Mouse (Mus musculus): ENCODE results near the gene Fam178b.
"Not testable (repeated sequence)": the region's sequence is repeated elsewhere in the genome, so short reads cannot be mapped to it uniquely, and the experiment has no call there.

The Fam178b gene

GRCm38 (mm10) chr1:36625442-36625841 lies 57.5 kb downstream of the Fam178b start:
- no peaks in the 10 kb centered on the region for H3K36me3 ChIP-seq (ENCODE audit: control insufficient read depth, insufficient read depth, low read length, poor library complexity, severe bottlenecking)
- no peaks in the 10 kb centered on the region for H3K27me3 ChIP-seq (ENCODE audit: control insufficient read depth, insufficient read depth, low read length, poor library complexity, severe bottlenecking)
- no peak for DNase-seq (ENCODE audit: low read depth, low spot score)

GRCm38 (mm10) chr1:36615958-36616357 lies 67.0 kb downstream of the Fam178b start:
- not testable (repeated sequence) for H3K36me3 ChIP-seq (ENCODE audit: control insufficient read depth, insufficient read depth, low read length, poor library complexity, severe bottlenecking); DNase-seq (ENCODE audit: low read depth, low spot score); H3K27me3 ChIP-seq (ENCODE audit: control insufficient read depth, insufficient read depth, low read length, poor library complexity, severe bottlenecking)

- DNase-seq (ENCODE audit: low read depth, low spot score), result no peak
- H3K27me3 ChIP-seq (ENCODE audit: control insufficient read depth, insufficient read depth, low read length, poor library complexity, severe bottlenecking), result no peaks in the 10 kb centered on the region
- no peaks in the 10 kb centered on the region for H3K36me3 ChIP-seq (ENCODE audit: control insufficient read depth, insufficient read depth, low read length, poor library complexity, severe bottlenecking)
Measured at GRCm38 (mm10) chr1:36615188-36615587, 67.8 kb downstream of the Fam178b start.

GRCm38 (mm10) chr1:36614584-36614983 lies 68.4 kb downstream of the Fam178b start:
- DNase-seq (ENCODE audit: low read depth, low spot score), result no peak
- Histone ChIP-seq H3K36me3 (ENCODE audit: control insufficient read depth, insufficient read depth, low read length, poor library complexity, severe bottlenecking) (no peaks in the 10 kb centered on the region), H3K27me3 (ENCODE audit: control insufficient read depth, insufficient read depth, low read length, poor library complexity, severe bottlenecking) (no peaks in the 10 kb centered on the region)

GRCm38 (mm10) chr1:36613374-36613895 lies 69.5 kb downstream of the Fam178b start:
- H3K36me3 ChIP-seq (ENCODE audit: control insufficient read depth, insufficient read depth, low read length, poor library complexity, severe bottlenecking), result no peaks in the 10 kb centered on the region
- DNase-seq (ENCODE audit: low read depth, low spot score), result no peak
- no peaks in the 10 kb centered on the region for H3K27me3 ChIP-seq (ENCODE audit: control insufficient read depth, insufficient read depth, low read length, poor library complexity, severe bottlenecking)

- Histone ChIP-seq H3K27me3 (ENCODE audit: control insufficient read depth, insufficient read depth, low read length, poor library complexity, severe bottlenecking) (no peaks in the 10 kb centered on the region), H3K36me3 (ENCODE audit: control insufficient read depth, insufficient read depth, low read length, poor library complexity, severe bottlenecking) (no peaks in the 10 kb centered on the region)
- DNase-seq (ENCODE audit: low read depth, low spot score), result no peak
Measured at GRCm38 (mm10) chr1:36612362-36612761, 70.6 kb downstream of the Fam178b start.

GRCm38 (mm10) chr1:36611449-36612123 lies 71.4 kb downstream of the Fam178b start:
- no peak for DNase-seq (ENCODE audit: low read depth, low spot score)
- no peaks in the 10 kb centered on the region for H3K36me3 ChIP-seq (ENCODE audit: control insufficient read depth, insufficient read depth, low read length, poor library complexity, severe bottlenecking)
- no peaks in the 10 kb centered on the region for H3K27me3 ChIP-seq (ENCODE audit: control insufficient read depth, insufficient read depth, low read length, poor library complexity, severe bottlenecking)

GRCm38 (mm10) chr1:36608211-36608610 lies 74.8 kb downstream of the Fam178b start:
- DNase-seq (ENCODE audit: low read depth, low spot score), result no peak
- Histone ChIP-seq H3K27me3 (ENCODE audit: control insufficient read depth, insufficient read depth, low read length, poor library complexity, severe bottlenecking) (no peaks in the 10 kb centered on the region), H3K36me3 (ENCODE audit: control insufficient read depth, insufficient read depth, low read length, poor library complexity, severe bottlenecking) (no peaks in the 10 kb centered on the region)

- no peaks in the 10 kb centered on the region for H3K36me3 ChIP-seq (ENCODE audit: control insufficient read depth, insufficient read depth, low read length, poor library complexity, severe bottlenecking)
- DNase-seq (ENCODE audit: low read depth, low spot score), result no peak
- no peaks in the 10 kb centered on the region for H3K27me3 ChIP-seq (ENCODE audit: control insufficient read depth, insufficient read depth, low read length, poor library complexity, severe bottlenecking)
Measured at GRCm38 (mm10) chr1:36606951-36607350, 76.0 kb downstream of the Fam178b start.

GRCm38 (mm10) chr1:36604254-36605156 lies 78.5 kb downstream of the Fam178b start:
- H3K27me3 ChIP-seq (ENCODE audit: control insufficient read depth, insufficient read depth, low read length, poor library complexity, severe bottlenecking), result no peaks in the 10 kb centered on the region
- peak; percentile 8 for DNase-seq (ENCODE audit: low read depth, low spot score)
- no peaks in the 10 kb centered on the region for H3K36me3 ChIP-seq (ENCODE audit: control insufficient read depth, insufficient read depth, low read length, poor library complexity, severe bottlenecking)

GRCm38 (mm10) chr1:36603361-36603760 lies 79.6 kb downstream of the Fam178b start:
- no peak for DNase-seq (ENCODE audit: low read depth, low spot score)
- Histone ChIP-seq H3K36me3 (ENCODE audit: control insufficient read depth, insufficient read depth, low read length, poor library complexity, severe bottlenecking) (no peaks in the 10 kb centered on the region), H3K27me3 (ENCODE audit: control insufficient read depth, insufficient read depth, low read length, poor library complexity, severe bottlenecking) (no peaks in the 10 kb centered on the region)

- Histone ChIP-seq H3K27me3 (ENCODE audit: control insufficient read depth, insufficient read depth, low read length, poor library complexity, severe bottlenecking) (no peaks in the 10 kb centered on the region), H3K36me3 (ENCODE audit: control insufficient read depth, insufficient read depth, low read length, poor library complexity, severe bottlenecking) (no peaks in the 10 kb centered on the region)
- DNase-seq (ENCODE audit: low read depth, low spot score), result no peak
Measured at GRCm38 (mm10) chr1:36602271-36602670, 80.7 kb downstream of the Fam178b start.

GRCm38 (mm10) chr1:36598411-36598810 lies 84.6 kb downstream of the Fam178b start:
- no peak for DNase-seq (ENCODE audit: low read depth, low spot score)
- H3K27me3 ChIP-seq (ENCODE audit: control insufficient read depth, insufficient read depth, low read length, poor library complexity, severe bottlenecking), result no peaks in the 10 kb centered on the region
- no peaks in the 10 kb centered on the region for H3K36me3 ChIP-seq (ENCODE audit: control insufficient read depth, insufficient read depth, low read length, poor library complexity, severe bottlenecking)

- Histone ChIP-seq H3K36me3 (ENCODE audit: control insufficient read depth, insufficient read depth, low read length, poor library complexity, severe bottlenecking) (no peaks in the 10 kb centered on the region), H3K27me3 (ENCODE audit: control insufficient read depth, insufficient read depth, low read length, poor library complexity, severe bottlenecking) (no peaks in the 10 kb centered on the region)
- no peak for DNase-seq (ENCODE audit: low read depth, low spot score)
Measured at GRCm38 (mm10) chr1:36596114-36596513, 86.9 kb downstream of the Fam178b start.
